Mouse (Mus musculus): ENCODE results near the gene Gm9964.
"Not testable (repeated sequence)": the region's sequence is repeated elsewhere in the genome, so short reads cannot be mapped to it uniquely, and the experiment has no call there.

Gm9964 gene

DNA sequence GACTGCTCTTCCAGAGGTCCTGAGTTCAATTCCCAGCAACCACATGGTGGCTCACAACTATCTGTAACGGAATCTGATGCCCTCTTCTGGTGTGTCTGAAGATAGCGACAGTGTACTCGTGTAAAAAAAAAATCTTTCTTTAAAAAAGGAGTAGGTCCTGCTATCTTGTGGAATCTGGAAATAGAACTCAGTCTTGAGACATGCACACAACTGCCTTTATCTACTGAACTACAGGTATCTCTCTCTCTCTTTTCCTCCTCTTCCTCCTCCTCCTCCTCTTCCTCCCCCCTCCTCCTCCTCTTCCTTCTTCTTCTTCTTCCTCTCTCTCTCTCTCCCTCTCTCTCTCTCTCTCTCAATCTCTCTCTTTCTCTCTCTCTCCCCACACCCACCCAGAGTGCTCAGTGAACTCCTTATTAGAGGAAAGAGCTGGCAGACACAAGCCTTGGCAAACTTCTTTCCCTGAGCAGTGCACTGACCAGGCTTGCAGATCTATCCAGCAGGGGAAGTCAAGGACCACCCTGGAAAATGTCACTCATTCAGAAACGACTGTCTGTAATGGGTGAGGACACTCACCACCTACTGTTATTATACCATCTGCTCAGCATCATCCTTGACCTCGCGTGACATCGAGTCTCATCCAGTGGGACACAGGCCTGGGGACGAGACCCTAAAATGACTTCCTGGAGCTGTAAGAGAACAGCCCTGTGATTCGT, 3.2 kb upstream of the Gm9964 start:
- no peak for DNase-seq

DNA sequence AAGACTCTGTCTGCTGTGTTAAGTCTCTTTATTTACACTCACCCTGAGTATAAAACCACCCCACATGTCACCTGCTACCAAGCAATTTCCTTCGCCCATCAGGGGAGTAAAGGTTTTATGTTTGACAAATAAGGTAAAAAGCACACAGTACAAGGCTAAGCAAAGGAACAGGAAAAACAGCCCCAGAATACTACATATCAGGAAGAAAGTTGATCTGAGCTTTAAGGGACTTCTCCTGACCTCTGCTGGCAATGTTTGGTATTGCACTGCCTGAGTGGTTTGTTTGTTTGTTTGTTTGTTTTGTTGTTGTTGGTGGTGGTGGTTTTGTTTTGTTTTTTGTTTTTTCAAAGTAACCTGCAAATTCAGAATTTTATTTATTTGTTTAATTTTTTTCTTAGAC, 539 bp downstream of the Gm9964 start:
- DNase-seq = peak; percentile 27

DNA sequence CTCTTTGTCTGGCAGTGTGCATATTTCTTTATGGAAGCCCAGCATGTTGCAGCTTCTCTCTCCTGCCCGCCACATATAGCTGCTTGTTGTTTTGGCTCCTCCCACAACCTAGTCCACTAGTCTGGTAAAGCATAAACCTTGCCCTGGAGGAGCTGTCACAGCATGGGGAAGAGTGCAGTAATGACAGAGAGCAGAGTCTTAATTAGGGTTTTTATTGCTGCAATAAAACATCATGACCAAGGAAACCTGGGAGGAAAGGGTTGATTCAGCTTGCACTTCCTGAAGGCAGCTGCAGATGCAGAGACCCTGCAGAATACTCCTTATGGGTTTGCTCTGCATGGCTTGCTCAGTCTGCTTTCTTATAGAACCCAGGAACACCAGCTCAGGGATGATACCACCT, 2.7 kb downstream of the Gm9964 start:
- DNase-seq = no peak

DNA sequence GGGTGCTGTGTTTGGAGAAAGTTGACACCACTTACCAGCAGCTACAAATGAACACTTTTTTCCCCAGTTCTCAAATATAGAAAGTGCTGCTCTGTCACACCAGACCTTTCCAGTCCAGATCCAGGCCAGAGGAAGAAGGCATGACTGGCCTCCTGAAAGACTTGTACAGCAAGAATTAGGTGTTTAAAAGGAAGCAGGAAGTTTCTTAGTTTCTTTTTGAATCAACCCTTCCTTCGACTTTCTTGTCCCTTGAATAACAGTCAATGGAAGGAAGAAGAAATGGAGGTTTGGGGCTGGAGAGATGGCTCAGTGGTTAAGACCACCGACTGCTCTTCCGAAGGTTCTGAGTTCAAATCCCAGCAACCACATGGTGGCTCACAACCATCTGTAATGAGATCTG, 3.7 kb downstream of the Gm9964 start:
- no peak for DNase-seq

DNA sequence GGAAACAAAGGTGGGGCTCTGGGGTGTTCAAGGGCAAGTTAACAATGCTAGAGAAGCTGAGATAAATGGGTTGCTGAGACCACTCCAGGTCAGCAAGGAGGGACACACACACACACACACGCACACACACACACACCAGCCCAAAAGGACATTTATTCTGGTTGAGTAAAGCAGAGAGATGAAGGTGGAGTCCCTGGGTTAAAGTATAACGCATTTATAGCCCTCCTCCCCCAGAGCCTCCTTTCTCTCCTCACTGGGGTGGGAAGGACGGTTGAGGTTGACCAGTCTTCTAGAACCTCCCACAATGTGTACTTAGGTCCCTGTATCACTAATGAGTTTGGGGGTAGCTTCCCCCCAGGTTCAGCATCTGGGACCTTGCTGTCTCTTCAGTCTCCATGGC, 4.6 kb downstream of the Gm9964 start:
- DNase-seq = no peak

DNA sequence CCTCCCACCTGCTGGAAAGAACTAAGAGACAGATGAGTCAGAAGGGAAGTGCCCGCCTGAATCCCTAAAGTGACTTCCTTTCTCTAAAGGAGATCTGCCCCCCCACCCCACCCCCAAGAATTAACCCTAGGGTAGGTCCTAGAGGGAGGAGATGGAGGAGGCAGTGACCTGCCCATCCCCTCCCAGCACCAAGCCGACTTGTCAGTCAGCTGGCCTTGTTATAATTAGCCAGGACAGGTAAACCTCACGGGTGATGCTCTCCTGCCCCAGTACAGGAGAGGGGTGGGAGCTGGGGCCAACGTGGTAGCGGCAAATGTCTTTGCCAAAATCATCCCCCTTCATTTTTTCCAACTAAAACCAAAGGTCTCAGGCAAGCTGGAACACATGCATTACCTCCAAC, 5.1 kb downstream of the Gm9964 start:
- no peak for DNase-seq

DNA sequence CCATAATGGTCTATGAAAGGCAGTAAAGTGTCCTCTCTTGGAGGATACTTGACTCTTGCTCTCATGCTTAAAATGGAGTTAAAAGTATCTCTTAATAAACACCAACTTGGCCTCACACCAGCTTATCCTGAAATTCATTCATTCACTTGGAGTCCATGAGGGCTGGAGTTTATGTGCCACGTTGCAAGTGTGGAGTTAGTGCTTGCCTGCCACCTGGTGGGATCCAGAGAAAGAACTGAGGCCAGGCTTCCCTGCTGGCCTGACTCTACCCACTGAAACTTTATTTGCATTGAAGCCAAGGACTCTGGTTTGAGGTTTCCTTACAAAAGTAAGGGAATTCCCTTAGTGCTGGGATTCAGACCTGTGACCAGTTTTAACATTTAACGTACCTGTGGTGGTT, 6.2 kb downstream of the Gm9964 start:
- no peak for DNase-seq

DNA sequence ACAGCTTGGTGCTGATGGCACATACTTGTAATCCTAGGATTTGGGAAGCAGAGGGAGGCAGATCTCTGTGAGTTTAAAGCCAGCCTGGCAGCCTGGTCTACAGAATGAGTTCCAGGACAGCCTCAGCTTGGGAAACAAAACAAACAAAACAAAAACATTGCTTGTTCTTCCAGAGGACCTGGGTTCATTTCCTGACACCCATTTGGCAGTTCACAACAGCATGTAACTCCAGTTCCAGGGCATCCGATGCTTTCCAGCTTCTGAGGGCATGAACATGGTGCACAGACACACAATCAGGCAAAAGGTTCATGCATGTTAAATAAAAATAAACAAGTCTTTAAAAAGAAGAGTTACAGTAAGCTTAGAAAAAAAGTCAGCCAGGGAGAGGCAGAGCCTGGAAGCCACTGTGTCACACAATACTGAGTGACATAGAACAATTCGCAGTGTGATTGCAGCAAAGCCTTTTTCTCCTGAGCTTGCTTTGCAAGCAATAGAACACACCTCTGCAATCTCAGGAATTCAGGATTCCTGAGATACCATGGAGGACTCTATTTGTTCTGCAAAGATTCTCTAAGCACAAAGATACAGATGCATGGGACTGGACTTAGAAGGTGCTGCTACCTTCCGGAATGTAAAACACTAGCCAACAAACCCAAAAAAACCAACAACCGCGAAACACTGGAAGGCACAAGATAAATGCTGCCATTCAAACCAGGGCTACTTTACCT, 7.6 kb downstream of the Gm9964 start:
- DNase-seq = no peak

DNA sequence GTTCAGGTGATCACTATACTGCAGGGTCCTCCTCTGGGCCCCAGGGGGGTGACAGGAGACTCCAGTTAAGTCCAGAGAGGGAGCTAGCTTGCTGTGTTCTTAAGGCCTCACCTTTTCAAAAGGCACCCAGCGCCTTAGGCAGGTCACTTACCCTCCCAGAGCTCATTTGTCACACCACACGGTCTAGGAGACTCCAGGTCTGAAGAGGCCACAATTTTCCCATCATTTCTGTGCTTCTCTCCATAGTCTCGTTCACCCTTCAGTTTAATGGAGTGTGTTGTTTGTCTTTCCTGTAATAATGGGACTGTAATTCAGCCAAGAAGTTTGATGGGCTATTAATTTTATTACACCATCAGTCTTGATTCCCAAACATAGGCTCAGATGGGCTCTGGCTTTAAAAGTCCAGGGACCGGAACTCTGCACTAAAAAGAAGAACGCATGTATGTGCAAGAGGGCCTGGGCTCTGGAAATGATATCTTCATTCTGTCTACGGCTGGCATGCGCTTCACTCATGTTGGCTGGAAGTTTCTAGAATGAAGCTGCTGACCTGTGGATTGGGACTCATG, 8.3 kb downstream of the Gm9964 start:
- no peak for DNase-seq

DNA sequence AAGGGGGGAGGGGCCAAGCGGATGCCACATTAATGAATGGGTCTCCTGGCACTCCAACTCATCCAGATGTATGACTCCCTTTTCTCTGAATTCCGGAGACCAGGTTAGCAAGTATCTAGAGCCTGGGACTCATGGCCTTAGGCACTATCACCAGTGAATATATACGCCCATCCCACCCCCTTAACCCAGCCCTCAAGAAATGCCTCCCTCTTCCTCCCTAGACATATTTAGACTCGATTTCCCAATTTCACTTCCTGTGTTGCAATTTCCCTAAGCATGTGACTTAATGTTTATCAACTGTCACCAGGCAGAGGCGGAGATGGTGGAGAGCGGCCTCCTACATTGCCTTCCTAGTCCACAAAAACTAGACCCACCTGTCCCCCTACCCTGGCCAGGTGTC, 9.3 kb downstream of the Gm9964 start:
- no peak for DNase-seq

DNA sequence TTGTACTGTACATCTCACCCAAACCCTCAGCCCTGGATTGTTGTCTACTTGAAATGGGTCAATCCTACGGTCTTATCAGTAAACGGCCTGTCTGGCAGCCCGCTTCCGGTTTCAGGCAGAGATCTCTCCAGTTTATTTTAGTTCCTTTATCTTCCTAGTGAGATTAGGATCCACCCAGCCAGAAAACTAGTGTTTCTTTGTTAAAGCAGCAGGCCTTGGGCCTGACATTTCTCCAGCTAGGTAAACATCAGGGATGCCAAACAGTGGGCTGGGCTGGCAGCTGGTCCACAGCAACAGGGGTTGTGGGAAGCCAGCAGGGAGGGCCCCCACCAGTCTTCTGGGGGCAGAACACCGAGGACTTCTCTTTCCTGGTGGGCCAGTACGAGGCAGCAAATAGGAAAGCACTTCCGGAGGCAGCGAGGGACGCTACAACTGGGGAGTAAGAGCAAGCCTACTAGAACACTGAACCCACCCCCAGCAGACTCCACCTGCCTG, 10.4 kb downstream of the Gm9964 start:
- no peak for DNase-seq

DNA sequence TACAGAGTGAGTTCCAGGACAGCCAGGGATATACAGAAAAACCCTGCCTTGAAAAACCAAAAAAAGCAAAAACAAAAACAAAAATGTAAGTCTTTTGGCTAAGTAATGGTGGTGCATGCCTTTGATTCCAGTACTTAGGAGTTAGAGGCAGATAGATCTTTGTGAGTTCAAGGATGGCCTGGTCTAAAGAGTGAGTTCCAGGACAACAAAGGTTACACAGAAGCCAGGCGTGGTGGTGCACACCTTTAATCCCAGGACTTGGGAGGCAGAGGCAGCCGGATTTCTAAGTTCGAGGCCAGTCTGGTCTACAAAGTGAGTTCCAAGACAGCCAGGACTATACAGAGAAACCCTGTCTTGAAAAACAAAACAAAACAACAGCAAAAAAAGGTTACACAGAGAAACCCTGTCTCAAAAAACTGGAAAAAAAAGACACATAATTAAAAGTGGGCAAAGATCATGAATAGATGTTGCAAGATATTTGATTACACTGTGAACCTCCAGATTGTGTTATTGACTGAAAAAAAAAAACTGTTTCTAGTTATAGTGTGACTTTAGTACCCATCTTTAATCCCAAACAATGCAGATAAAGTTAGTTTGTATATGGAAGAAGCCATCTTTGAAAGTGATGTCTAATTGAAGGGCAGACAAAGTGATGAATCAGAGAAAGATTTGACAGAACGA, 13.2 kb downstream of the Gm9964 start:
- DNase-seq = no peak

DNA sequence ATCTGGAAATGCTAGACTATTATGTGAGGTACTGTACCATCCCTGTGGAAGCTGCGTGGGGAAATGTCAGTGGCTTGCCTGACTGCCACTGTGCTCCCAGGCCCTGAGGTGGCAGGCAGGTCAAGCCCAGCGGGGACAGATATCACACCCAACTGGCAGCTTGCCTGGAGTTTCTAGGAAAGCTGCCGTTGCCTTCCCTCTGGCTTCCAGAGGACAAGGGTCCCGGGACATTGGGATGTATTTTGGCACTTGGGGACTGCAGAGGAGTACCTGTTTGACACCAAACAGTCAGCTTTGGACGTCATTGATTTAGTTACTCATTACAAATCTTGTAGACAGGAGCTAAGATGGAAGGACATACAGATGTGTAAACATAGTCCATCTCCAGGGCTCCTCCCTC, 15.3 kb downstream of the Gm9964 start:
- no peak for DNase-seq

DNA sequence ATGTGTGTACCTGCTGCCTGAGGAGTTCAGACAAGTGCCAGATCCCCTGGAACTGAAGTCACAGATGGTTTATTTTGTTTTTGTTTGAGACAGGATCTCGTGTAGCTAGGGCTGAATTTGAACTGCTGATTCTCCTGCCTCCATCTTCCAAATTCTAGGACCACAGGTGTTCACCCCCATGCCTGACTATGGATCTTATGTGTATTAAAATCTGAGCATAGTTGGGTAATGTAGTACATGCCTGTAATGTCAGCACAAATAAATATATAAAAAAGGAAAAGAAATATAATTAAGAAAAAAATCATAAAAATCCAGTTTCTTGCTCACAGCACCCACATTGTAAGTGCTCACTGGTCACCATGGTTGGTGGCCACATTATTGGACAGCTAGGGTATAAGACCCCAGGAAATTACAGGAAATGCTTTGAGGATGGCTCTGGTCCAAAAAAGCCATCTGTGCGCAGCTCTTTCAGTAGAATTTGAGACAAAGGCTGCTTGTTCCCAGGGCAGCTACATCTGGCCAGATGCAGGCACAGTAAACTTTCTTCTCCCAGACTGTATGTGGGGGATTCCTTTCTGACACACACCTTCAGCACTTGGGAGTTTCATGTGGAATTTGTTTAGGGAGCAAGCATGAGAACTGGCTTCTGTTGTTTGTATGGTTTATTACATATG, 16.8 kb downstream of the Gm9964 start:
- no peak for DNase-seq

DNA sequence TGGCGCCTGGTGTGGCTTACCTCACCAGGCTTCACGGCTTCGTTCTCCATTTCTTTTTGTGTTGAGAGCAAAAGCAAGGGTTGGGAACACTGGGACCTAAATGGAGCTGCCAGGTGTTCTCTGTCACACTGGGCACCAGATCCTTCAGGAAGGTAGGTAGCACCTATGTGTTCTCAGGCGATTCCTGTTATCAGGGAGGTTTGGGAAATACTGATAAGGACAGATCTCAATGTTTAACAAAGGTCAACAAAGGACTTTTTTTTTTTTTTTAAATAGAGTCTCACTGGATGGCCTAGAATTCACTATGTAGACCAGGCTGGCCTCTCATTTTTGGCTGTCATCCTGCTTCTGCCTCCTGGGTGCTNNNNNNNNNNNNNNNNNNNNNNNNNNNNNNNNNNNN, 22.9 kb downstream of the Gm9964 start:
- DNase-seq = no peak

DNA sequence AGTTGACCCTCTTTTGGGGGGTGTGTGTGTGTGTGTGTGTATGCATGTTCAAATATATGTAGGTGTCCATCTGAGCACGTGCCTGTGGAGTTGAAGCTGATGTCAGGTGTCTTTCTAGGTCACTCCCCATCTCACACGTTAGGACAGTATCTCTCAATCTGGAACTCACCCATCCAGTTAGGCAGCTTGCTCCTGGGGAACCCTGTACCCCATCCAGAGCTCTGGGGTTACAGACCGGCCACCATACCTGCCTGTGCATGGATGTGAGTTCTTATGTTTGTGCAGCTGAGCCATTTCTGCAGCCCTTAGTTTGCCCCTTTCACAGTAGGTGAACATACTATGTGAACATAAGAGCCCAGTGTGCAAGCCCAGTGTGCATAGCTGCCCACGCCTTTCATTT, 23.7 kb downstream of the Gm9964 start:
- no peak for DNase-seq

DNA sequence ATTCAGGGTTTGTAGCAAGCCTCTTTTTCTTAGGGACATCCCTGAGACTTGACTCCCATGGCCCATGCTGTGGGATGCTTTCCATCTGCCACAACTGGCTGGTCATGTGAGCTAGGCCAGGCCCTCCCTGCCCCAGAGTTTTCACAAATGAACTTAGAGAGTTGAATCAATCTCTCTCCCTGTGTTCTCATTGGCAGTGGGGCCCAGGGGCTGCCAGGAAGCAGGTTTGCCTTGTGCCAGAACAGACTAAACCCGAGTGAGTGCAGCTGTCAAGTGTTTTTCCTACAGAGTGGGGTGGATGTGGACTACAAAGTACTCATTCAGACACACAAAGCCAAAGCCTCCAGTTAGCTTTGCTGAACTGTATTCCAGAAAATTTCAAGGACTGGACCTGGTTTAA, 29.5 kb downstream of the Gm9964 start:
- no peak for DNase-seq

DNA sequence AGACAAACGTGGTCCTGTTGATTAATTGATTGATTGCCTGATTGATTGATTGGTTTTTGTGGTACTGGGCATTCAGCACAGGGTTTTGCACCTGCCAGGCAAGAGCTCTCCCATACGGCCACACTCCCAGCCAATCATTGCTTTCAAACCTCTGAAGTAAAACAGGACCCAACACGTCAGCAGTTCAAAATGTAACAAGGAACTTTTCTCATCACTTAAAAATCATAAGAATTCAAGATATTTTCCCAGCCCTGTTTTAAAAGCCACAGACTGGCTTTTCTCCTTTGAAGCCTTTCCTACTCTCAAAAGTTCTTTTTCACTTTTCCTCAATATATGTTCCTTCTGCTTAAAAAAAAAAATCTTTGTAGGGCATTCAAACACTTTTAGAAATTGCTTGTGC, 32.3 kb downstream of the Gm9964 start:
- DNase-seq = no peak

DNA sequence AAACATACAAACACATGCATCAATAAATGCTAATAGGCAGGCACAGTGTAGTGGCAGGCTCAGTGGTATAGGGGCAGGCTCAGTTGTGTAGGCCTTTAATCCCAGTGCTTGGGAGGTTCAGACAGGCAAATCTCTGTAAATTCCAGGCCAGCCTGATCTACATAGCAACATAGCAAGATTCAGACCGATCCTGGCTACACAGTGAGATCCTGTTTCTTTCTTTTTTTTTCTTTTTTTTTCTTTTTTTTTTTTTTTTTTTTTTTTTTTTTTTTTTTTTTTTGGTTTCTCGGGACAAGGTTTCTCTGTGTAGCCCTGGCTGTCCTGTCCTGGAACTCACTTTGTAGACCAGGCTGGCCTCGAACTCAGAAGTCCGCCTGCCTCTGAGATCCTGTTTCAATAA, 36.6 kb downstream of the Gm9964 start:
- DNase-seq = not testable (repeated sequence)

DNA sequence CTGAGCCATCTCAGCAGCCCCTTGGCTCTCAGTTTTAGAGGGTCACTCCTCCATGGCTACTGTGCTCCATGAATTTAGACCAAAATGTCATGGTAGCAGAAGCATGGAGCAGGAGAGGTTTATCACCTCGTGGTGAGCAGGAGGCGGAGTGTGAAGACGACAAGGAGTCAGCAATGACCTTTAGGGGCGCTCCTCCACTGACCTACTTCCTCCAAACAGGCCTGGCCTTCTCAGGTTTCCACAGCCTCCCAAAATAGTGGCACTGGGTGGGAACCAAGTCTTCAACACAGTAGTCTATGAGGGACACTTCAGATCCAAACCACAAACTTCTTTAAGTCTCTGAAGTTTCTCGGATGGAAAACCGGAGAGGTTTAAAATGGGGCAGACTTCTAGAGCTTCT, 38.0 kb downstream of the Gm9964 start:
- DNase-seq = no peak

DNA sequence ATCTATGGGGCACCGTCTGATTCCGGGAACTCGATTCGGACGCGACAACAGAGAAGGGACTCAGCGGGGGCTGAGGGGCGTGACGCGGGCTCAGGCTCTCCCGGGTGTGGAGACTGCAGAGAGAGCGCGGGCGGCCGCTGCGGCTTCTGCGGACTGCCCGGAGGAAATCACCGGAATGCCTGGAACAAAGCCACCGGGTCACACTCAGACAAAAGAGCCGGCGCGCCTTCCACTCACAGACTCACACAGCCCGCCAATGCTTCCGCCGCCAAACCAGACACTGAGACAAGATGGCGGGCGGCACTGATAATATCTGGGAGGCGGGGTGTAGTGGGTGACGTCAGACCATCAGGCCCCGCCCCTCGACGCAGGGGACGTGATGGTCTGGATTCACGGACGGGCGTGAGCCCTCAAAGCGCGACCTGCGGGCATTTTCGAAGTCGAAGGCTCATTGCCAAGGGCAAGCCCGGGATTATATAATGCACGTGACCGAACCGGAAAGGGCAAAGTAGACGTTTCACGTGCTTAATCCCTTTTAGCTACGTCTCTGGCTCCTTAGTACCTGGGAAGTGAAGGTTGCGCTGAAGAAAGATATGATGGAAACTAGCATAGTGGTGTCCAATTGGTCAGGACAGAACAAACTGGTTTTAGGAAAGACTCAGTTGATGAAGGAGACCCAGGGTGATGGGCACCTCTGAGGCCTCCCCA, 42.2 kb downstream of the Gm9964 start, which contains the start of gene Wsb1:
Gene Wsb1 (minus strand): TSS at position 281 of the 708 bp plus-strand sequence.
- peak; percentile 93 for DNase-seq

Data from cerebellum, adult 11 months (tissue).